Mouse (Mus musculus): Measurements from ENCODE around the gene Vwc2l. TPM values are rescaled to one million over a fixed set of nuclear protein-coding genes. Genes with fewer than 3 reads are reported as not detected.

Vwc2l gene
- polyA plus RNA-seq (2012; ENCODE audit: low replicate concordance) = not detected in 2 replicates

GRCm38 (mm10) chr1:70725655-70726066 is at the start of gene Vwc2l:
TSS of gene Vwc2l (plus strand) at chr1:70725715.

